Mouse (Mus musculus) spleen, adult 10 weeks (tissue): Measurements from ENCODE around the gene Slc10a7. TPM values are rescaled to one million over a fixed set of nuclear protein-coding genes. Genes with fewer than 3 reads are reported as not detected.

ENCODE experiments used
- polyA plus RNA-seq: library from polyadenylated mRNA; stranded (reverse); fragments of 350-450 nt; fragmentation: Illumina TruSeq; extraction: RNeasy Lipid Tissue Mini Kit (QIAGEN cat#74804); gene quantifications from one replicate; pipeline ENCODE4 v1.2.3, GENCODE M21; 2015; ENCODE audit warnings: low replicate concordance; ENCODE audit not compliant: insufficient read depth

Gene Slc10a7
- polyA plus RNA-seq: 18.2 TPM

DNA sequence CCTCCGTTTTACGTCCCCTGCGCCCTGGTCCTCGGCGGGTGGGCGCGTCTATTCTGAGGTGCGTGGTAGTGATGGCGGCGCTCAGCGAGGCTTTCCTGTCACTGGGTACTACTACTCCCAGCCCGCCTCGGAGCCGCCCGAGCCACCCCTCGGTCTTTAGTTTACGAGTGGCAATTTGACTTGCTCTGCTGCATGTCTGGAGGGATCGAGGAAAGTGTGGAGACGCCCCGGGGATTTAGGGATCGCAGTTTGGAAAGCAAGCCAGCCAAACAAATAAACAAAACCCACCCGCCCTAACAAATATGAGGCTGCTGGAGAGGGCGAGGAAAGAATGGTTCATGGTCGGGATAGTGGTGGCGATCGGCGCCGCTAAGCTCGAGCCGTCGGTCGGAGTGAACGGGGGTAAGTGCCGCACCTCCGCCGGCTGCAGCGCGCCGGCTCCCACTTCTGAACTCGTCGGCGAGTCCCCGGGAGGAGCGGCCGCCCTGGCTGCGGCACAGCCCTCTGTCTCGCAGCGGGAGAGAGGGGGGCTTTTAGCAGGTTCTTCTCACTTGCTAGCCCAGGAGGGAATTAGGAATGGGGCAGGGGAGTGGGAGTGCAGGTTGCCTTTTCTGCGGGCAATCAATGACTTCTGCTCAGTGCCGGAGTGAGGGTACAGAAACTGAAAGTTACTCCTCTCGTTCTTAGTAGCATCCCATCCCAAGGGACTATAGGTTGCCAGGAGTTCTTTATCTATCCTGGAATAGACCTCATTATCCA, at the start of gene Slc10a7:
TSS of gene Slc10a7 (plus strand) at position 74 of the 759 bp plus-strand sequence.

DNA sequence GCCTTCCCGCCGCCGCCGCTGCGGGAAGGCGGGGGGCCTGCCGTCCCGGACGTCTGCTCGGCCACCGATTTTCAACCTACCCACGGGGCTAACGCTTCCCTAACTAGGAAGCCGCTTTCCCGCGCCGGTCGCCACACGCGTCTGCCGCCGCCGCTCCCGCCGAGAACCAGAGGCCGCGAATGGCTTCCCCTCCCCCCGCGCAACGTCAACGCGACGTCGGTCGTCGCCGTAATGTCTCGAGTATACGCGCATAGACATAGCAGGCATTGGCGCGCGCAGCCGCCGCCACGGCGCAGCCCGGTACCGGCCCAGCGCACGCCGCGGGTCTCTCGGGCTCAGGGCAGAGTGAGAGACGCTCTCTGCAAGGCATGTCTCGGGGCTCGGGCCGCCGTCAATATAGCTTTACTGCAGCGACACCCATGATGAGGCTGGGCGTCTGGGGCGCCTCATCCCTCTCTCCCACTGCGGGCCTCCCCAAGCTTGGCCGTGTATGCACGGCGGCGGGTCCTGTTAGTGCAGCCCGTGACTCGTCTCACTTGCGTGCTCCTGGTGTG, 350 bp upstream of the Slc10a7 start, which contains the start of gene Rbmxl1:
TSS of gene Rbmxl1 (minus strand) at position 180 of the 554 bp plus-strand sequence.

Other genes with a start within 250 kb of the Slc10a7 start
- gene Pou4f2, start 72.7 kb upstream of the Slc10a7 start, polyA plus RNA-seq: not detected
- gene Rbmxl1, start 448 bp upstream of the Slc10a7 start, polyA plus RNA-seq: 85.1 TPM